Comparison of ENCODE assay signal across 11 mouse cellular contexts in genomic region chr1:154999501-155000131, GRCm38 (mm10).
DNase-seq lines count a peak whose midpoint lies in the region; ATAC-seq and TF ChIP-seq lines count a peak whose summit lies in the region.
"Had no signal": no experiment of that assay in that cellular context is flagged by ENCODE, and none has a peak within 500 bp of the region (broad histone marks: within the 10 kb centered on the region; RNA-seq: fewer than 3 reads in every experiment).

No protein-coding gene starts in this region.

- no peaks in the 10 kb centered on the region for H3K9me3 ChIP-seq in heart, embryonic 11.5 days (replicated peaks; ENCODE audit: control insufficient read depth, low read length)

- TF ChIP-seq CTCF in heart, adult 2 months (IDR thresholded peaks at IDR 0.05) = no peak

- no peak for TF ChIP-seq POLR2A in heart, adult 2 months (IDR thresholded peaks at IDR 0.05; ENCODE audit: insufficient read depth, low read depth, low read length)

- no peak for ATAC-seq in heart, embryonic 11.5 days (replicated peaks; ENCODE audit: insufficient number of reproducible peaks, low FRiP score, low TSS enrichment)
- ATAC-seq: liver, postnatal 0 days had no signal

- peak; percentile 66 for DNase-seq in heart, adult 11 months
- DNase-seq in heart, adult 2 months = no peak
- DNase-seq in ZHBTc4 (ENCODE audit: low read depth, low spot score) = peak; percentile 25
- DNase-seq in cerebellum, adult 11 months = peak; percentile 76
- peak; percentile 62 for DNase-seq in layer of hippocampus, adult 11-12 months (ENCODE audit: low spot score)
- no peak for DNase-seq in thymus, postnatal 36 days
- no peak for DNase-seq in yolk sac, embryonic 10.5 days (ENCODE audit: low spot score)
- DNase-seq: heart, postnatal 4 days; liver, postnatal 0 days had no signal

- no peaks in the 10 kb centered on the region for H3K27me3 ChIP-seq in heart, adult 2 months (ENCODE audit: control insufficient read depth, insufficient read depth, low read length)
- H3K27me3 ChIP-seq in heart, embryonic 11.5 days (ENCODE audit: control insufficient read depth, insufficient read depth, low read length) = peaks cover 3% of the 10 kb centered on the region; the same call in 1 of the 2 replicates

- intact Hi-C loops in heart, adult 2 months (cut with DNase I) = loop anchor here (10.0 kb wide), 1 partner anchor 115 kb away; the partner anchor contains the start of gene Cacna1e

- no peak overlapping the region for H3K9ac ChIP-seq in heart, adult 2 months (ENCODE audit: low read depth, low read length)
- H3K9ac ChIP-seq in heart, embryonic 11.5 days (ENCODE audit: low read depth, low read length) = no peak overlapping the region
- H3K9ac ChIP-seq: liver, postnatal 0 days had no signal

- no peak overlapping the region for H3K4me2 ChIP-seq in heart, embryonic 11.5 days

- H3K79me2 ChIP-seq in heart, adult 2 months (replicated peaks; ENCODE audit: control insufficient read depth, insufficient read depth, low read length) = no peaks in the 10 kb centered on the region

- no peaks in the 10 kb centered on the region for H3K36me3 ChIP-seq in heart, adult 2 months (ENCODE audit: control insufficient read depth, insufficient read depth, low read length)
- no peaks in the 10 kb centered on the region for H3K36me3 ChIP-seq in heart, embryonic 11.5 days (ENCODE audit: control insufficient read depth, insufficient read depth, low read length)

- no peak for TF ChIP-seq EP300 in heart, adult 2 months (IDR thresholded peaks at IDR 0.05; ENCODE audit: insufficient read depth, low read depth, low read length)

- 70% methylated on average over 9 of the region's 9 CpGs for WGBS in heart, adult 2 months
- 73% methylated on average over 9 of the region's 9 CpGs for WGBS in heart, embryonic 11.5 days (ENCODE audit: insufficient replicate concordance)

- H3K4me3 ChIP-seq in heart, adult 2 months = no peak overlapping the region
- H3K4me3 ChIP-seq in heart, embryonic 11.5 days (ENCODE audit: low read depth, low read length) = no peak overlapping the region
- H3K4me3 ChIP-seq: erythroblast, embryonic 14.5 days had no signal

- no peaks in the 10 kb centered on the region for H3K4me1 ChIP-seq in heart, adult 2 months (ENCODE audit: control insufficient read depth, insufficient read depth, low read length)
- H3K4me1 ChIP-seq in heart, embryonic 11.5 days (ENCODE audit: control insufficient read depth, insufficient read depth, low read length) = 0 out of 2 replicates have a peak, but pooled peaks cover 3% of the 10 kb centered on the region

- no peak overlapping the region for H3K27ac ChIP-seq in heart, adult 2 months
- H3K27ac ChIP-seq in heart, embryonic 11.5 days (ENCODE audit: low read depth, low read length) = no peak overlapping the region

Comparison
In these comparisons a context has a peak if more than half of its experiments do, and no peak if none do; other contexts are left out.
1. DNase-seq: peak in heart, adult 11 months (single experiment), ZHBTc4 (single experiment), cerebellum, adult 11 months (single experiment) and layer of hippocampus, adult 11-12 months (single experiment); none in heart, adult 2 months (0 of 2), thymus, postnatal 36 days (0 of 2) and yolk sac, embryonic 10.5 days (single experiment).